ENCODE assay signal across 8 mouse cellular contexts in genomic region chr2:165881220-165881584, GRCm38 (mm10). TPM values are rescaled to one million over a fixed set of nuclear protein-coding genes. Genes with fewer than 3 reads are reported as not detected.
A peak's percentile ranks its signal among the peaks of the same experiment; 100 is the strongest.
DNase-seq lines count a peak whose midpoint lies in the region; ATAC-seq lines count a peak whose summit lies in the region.

No protein-coding gene starts in this region.

- 21% methylated on average over 3 of the region's 3 CpGs for WGBS in liver, embryonic 11.5 days

- peak overlapping the region; percentile 93 for H3K4me3 ChIP-seq in megakaryocyte, embryonic 14.5 days (replicated peaks)
- peak overlapping the region; percentile 4; the same call in 1 of the 2 replicates for H3K4me3 ChIP-seq in liver, embryonic 11.5 days (ENCODE audit: low read depth, low read length)

- peak overlapping the region; percentile 97 for H3K4me2 ChIP-seq in liver, embryonic 11.5 days

- H3K9me3 ChIP-seq in megakaryocyte, embryonic 14.5 days: no peaks in the 10 kb centered on the region
- H3K9me3 ChIP-seq in liver, embryonic 11.5 days (ENCODE audit: control insufficient read depth, low read length): no peaks in the 10 kb centered on the region

- peak overlapping the region; percentile 100 for H3K27ac ChIP-seq in liver, embryonic 11.5 days (ENCODE audit: low read depth, low read length)

- peaks cover 68% of the 10 kb centered on the region for H3K36me3 ChIP-seq in megakaryocyte, embryonic 14.5 days (replicated peaks; ENCODE audit: low read length)
- peaks cover 8% of the 10 kb centered on the region; the same call in 1 of the 2 replicates for H3K36me3 ChIP-seq in liver, embryonic 11.5 days (ENCODE audit: control insufficient read depth, insufficient read depth, low read length)

- peak; percentile 33 for DNase-seq in cerebellum, adult 8-10 months
- DNase-seq in cerebellum, adult 11-12 months: no peak
- DNase-seq in liver, embryonic 11.5 days (ENCODE audit: low spot score): no peak
- no peak for DNase-seq in adrenal gland, postnatal 4 days (ENCODE audit: low spot score in 2 of 2)
- no peak for DNase-seq in testis, postnatal 10 days (ENCODE audit: low spot score)
- no peak for DNase-seq in right cerebral cortex, adult 18-20 months

- ATAC-seq in megakaryocyte, adult 5-6 weeks (ENCODE audit: poor library complexity, severe bottlenecking): no peak
- ATAC-seq in liver, embryonic 11.5 days (replicated peaks; ENCODE audit: low FRiP score): no peak

- H3K9ac ChIP-seq in liver, embryonic 11.5 days (ENCODE audit: low read depth, low read length): peak overlapping the region; percentile 95; the same call in 1 of the 2 replicates

- H3K27me3 ChIP-seq in megakaryocyte, embryonic 14.5 days (replicated peaks): no peaks in the 10 kb centered on the region
- H3K27me3 ChIP-seq in liver, embryonic 11.5 days (replicated peaks; ENCODE audit: control insufficient read depth, insufficient read depth, low read length): no peaks in the 10 kb centered on the region

- peaks cover 95% of the 10 kb centered on the region for H3K4me1 ChIP-seq in megakaryocyte, embryonic 14.5 days
- peaks cover 91% of the 10 kb centered on the region for H3K4me1 ChIP-seq in liver, embryonic 11.5 days (replicated peaks; ENCODE audit: control insufficient read depth, insufficient read depth, low read length)

RNA-seq across cellular contexts. Expression of gene Zmynd8, which starts 17.6 kb away (rescaled TPM):
- 41.0 and 57.7 TPM in 2 replicates for polyA plus RNA-seq in megakaryocyte, embryonic 14.5 days (2012; ENCODE audit: insufficient read depth, low replicate concordance)
- total RNA-seq in megakaryocyte, adult 5-6 weeks (2015): 26.9 and 37.5 TPM in 2 replicates
- 26.7 and 28.3 TPM in 2 replicates for total RNA-seq in megakaryocyte, adult 5-6 weeks (2017)
- 49.1 and 55.8 TPM in 2 replicates for polyA plus RNA-seq in liver, embryonic 11.5 days (2014; fragmentation: Nextera tagmentation; extraction: Ambion mirVana)
- total RNA-seq in adrenal gland, postnatal 4 days (2021): 10 to 100 TPM; 61.4 to 61.9 TPM
